Mouse (Mus musculus) Patski (cell line): ENCODE measurements around the gene Bcl11a. TPM values are rescaled to one million over a fixed set of nuclear protein-coding genes. Genes with fewer than 3 reads are reported as not detected.

Source experiments
- ATAC-seq: fragments of 100-300 bp; one replicate; pipeline ENCODE4 v1.8.0; 2021
- CTCF ChIA-PET: fragments of 350-600 bp; sonication (Branson Sonifier 250); formaldehyde crosslinking; loops from one replicate; lab custom pipeline; 2022; ENCODE audit warnings: inconsistent platforms; lab: Charles Lee
- POLR2A ChIA-PET: fragments of 350-600 bp; sonication (Branson Sonifier 250); formaldehyde crosslinking; loops from one replicate; lab custom pipeline; 2022; ENCODE audit warnings: antibody characterized with exemption, inconsistent platforms; lab: Charles Lee
- DNase-seq: peaks from one replicate; pipeline ENCODE4 v3.0.0-alpha.2; 2011; ENCODE audit warnings: low read depth, low spot score
- H3K27me3 ChIP-seq: fragments of 371-371 bp; one replicate; pipeline ENCODE4 v1.5.1; 2021
- CTCF ChIP-seq: fragments of 100-300 bp; IDR thresholded peaks from one replicate; pipeline ENCODE4 v1.5.1; 2021
- in situ Hi-C: fragments of 300-500 bp; cut with MboI; formaldehyde crosslinking; loops from 3 replicates; pipeline ENCODE4 v1.11.1; 2018; ENCODE audit warnings: low pct_unique_long_range_greater_than_20kb, mixed read lengths
- polyA plus RNA-seq: library from polyadenylated mRNA; unstranded; gene quantifications from one replicate; pipeline ENCODE4 v1.2.3, GENCODE M21; 2021

Bcl11a gene
- polyA plus RNA-seq, 1 experiment from 2014 or later, result not detected

- H3K27me3 ChIP-seq, result peaks cover 43% of the 10 kb centered on the region
- CTCF ChIA-PET, result no interaction called here
- TF ChIP-seq CTCF, result no peak
- ATAC-seq (no peak), DNase-seq (no peak)
- POLR2A ChIA-PET, result no interaction called here
- in situ Hi-C loops, result no loop called here
Measured at GRCm38 (mm10) chr11:24161458-24161857, 83.6 kb downstream of the Bcl11a start.

GRCm38 (mm10) chr11:24162056-24162455 is 84.2 kb downstream of the Bcl11a start:
- POLR2A ChIA-PET, result no interaction called here
- TF ChIP-seq CTCF, result no peak
- peaks cover 43% of the 10 kb centered on the region for H3K27me3 ChIP-seq
- ATAC-seq (no peak), DNase-seq (no peak)
- in situ Hi-C loops, result no loop called here
- CTCF ChIA-PET, result no interaction called here

GRCm38 (mm10) chr11:24163072-24163471 is 85.2 kb downstream of the Bcl11a start:
- DNase-seq (no peak), ATAC-seq (no peak)
- CTCF ChIA-PET, result no interaction called here
- peaks cover 51% of the 10 kb centered on the region for H3K27me3 ChIP-seq
- in situ Hi-C loops, result no loop called here
- POLR2A ChIA-PET, result no interaction called here
- no peak for TF ChIP-seq CTCF

- ATAC-seq (no peak), DNase-seq (no peak)
- TF ChIP-seq CTCF, result no peak
- ChIA-PET POLR2A (no interaction called here), CTCF (interaction anchor here (1.5 kb wide), 1 partner anchor 13 kb away, joined by 4 read pairs; no protein-coding TSS in a partner anchor)
- H3K27me3 ChIP-seq, result peaks cover 57% of the 10 kb centered on the region
- in situ Hi-C loops, result no loop called here
Measured at GRCm38 (mm10) chr11:24164065-24164464, 86.2 kb downstream of the Bcl11a start.

GRCm38 (mm10) chr11:24171675-24172285 is 93.9 kb downstream of the Bcl11a start:
- CTCF ChIA-PET, result no interaction called here
- TF ChIP-seq CTCF, result no peak
- no peak for DNase-seq
- POLR2A ChIA-PET, result no interaction called here
- H3K27me3 ChIP-seq, result peaks cover 66% of the 10 kb centered on the region
- ATAC-seq, result no peak
- in situ Hi-C loops, result no loop called here

GRCm38 (mm10) chr11:24172585-24172984 is 94.7 kb downstream of the Bcl11a start:
- TF ChIP-seq CTCF, result no peak
- in situ Hi-C loops, result no loop called here
- ChIA-PET CTCF (no interaction called here), POLR2A (no interaction called here)
- ATAC-seq, result no peak
- DNase-seq, result no peak
- peaks cover 60% of the 10 kb centered on the region for H3K27me3 ChIP-seq

- ATAC-seq (no peak), DNase-seq (no peak)
- POLR2A ChIA-PET, result no interaction called here
- peaks cover 44% of the 10 kb centered on the region for H3K27me3 ChIP-seq
- TF ChIP-seq CTCF, result no peak
- in situ Hi-C loops, result no loop called here
- CTCF ChIA-PET, result interaction anchor here (1.3 kb wide), 1 partner anchor 19 kb away, joined by 3 read pairs; no protein-coding TSS in a partner anchor
Measured at GRCm38 (mm10) chr11:24174161-24174792, 96.4 kb downstream of the Bcl11a start.

GRCm38 (mm10) chr11:24177458-24177857 is 99.6 kb downstream of the Bcl11a start:
- CTCF ChIA-PET, result no interaction called here
- no peak for TF ChIP-seq CTCF
- in situ Hi-C loops, result no loop called here
- DNase-seq (no peak), ATAC-seq (no peak)
- peaks cover 40% of the 10 kb centered on the region for H3K27me3 ChIP-seq
- POLR2A ChIA-PET, result no interaction called here

GRCm38 (mm10) chr11:24178823-24179476 is 101.1 kb downstream of the Bcl11a start:
- in situ Hi-C loops, result no loop called here
- TF ChIP-seq CTCF, result no peak
- DNase-seq, result no peak
- ChIA-PET CTCF (interaction anchor here (1.9 kb wide), 1 partner anchor 14 kb away, joined by 5 read pairs; no protein-coding TSS in a partner anchor), POLR2A (no interaction called here)
- H3K27me3 ChIP-seq, result peaks cover 28% of the 10 kb centered on the region
- ATAC-seq, result no peak

GRCm38 (mm10) chr11:24180040-24180439 is 102.2 kb downstream of the Bcl11a start:
- in situ Hi-C loops, result no loop called here
- TF ChIP-seq CTCF, result no peak
- ATAC-seq, result no peak
- ChIA-PET CTCF (interaction anchor here (1.0 kb wide), 1 partner anchor 9 kb away, joined by 3 read pairs; no protein-coding TSS in a partner anchor), POLR2A (no interaction called here)
- H3K27me3 ChIP-seq, result peaks cover 31% of the 10 kb centered on the region
- no peak for DNase-seq

GRCm38 (mm10) chr11:24183501-24183900 is 105.6 kb downstream of the Bcl11a start:
- peaks cover 25% of the 10 kb centered on the region for H3K27me3 ChIP-seq
- POLR2A ChIA-PET, result no interaction called here
- in situ Hi-C loops, result no loop called here
- TF ChIP-seq CTCF, result no peak
- CTCF ChIA-PET, result no interaction called here
- ATAC-seq (no peak), DNase-seq (no peak)
